Mouse (Mus musculus): Measurements from ENCODE around the gene Tpm1.

The Tpm1 gene

GRCm38 (mm10) chr9:67049086-67049824 lies at the start of gene Tpm1:
Gene Tpm1, minus strand, starts transcription at chr9:67049406.
- DNase-seq (ENCODE audit: low spot score in 2 of 2), result peak; percentile 90 to 91

GRCm38 (mm10) chr9:67094371-67094770 lies 45.2 kb upstream of the Tpm1 start:
- DNase-seq (ENCODE audit: low spot score in 2 of 2), result no peak

- no peak for DNase-seq (ENCODE audit: low spot score in 2 of 2)
Observed at GRCm38 (mm10) chr9:67092210-67092609, 43.0 kb upstream of the Tpm1 start.

GRCm38 (mm10) chr9:67091598-67091997 lies 42.4 kb upstream of the Tpm1 start:
- DNase-seq (ENCODE audit: low spot score in 2 of 2), result no peak

- no peak for DNase-seq (ENCODE audit: low spot score in 2 of 2)
Observed at GRCm38 (mm10) chr9:67091151-67091550, 41.9 kb upstream of the Tpm1 start.

- peak in 1 of 2 experiments; percentile 6 for DNase-seq (ENCODE audit: low spot score in 2 of 2)
Observed at GRCm38 (mm10) chr9:67090633-67091045, 41.4 kb upstream of the Tpm1 start.

- no peak for DNase-seq (ENCODE audit: low spot score in 2 of 2)
Observed at GRCm38 (mm10) chr9:67089167-67089566, 40.0 kb upstream of the Tpm1 start.

- no peak for DNase-seq (ENCODE audit: low spot score in 2 of 2)
Observed at GRCm38 (mm10) chr9:67083801-67084200, 34.6 kb upstream of the Tpm1 start.

- peak in 1 of 2 experiments; percentile 23 for DNase-seq (ENCODE audit: low spot score in 2 of 2)
Observed at GRCm38 (mm10) chr9:67081688-67082087, 32.5 kb upstream of the Tpm1 start.

- DNase-seq (ENCODE audit: low spot score in 2 of 2), result no peak
Observed at GRCm38 (mm10) chr9:67077658-67078319, 28.6 kb upstream of the Tpm1 start.

- DNase-seq (ENCODE audit: low spot score in 2 of 2), result no peak
Observed at GRCm38 (mm10) chr9:67077266-67077657, 28.1 kb upstream of the Tpm1 start.

GRCm38 (mm10) chr9:67072182-67072581 lies 23.0 kb upstream of the Tpm1 start:
- no peak for DNase-seq (ENCODE audit: low spot score in 2 of 2)

- DNase-seq (ENCODE audit: low spot score in 2 of 2), result no peak
Observed at GRCm38 (mm10) chr9:67071596-67071995, 22.4 kb upstream of the Tpm1 start.

- DNase-seq (ENCODE audit: low spot score in 2 of 2), result no peak
Observed at GRCm38 (mm10) chr9:67071103-67071502, 21.9 kb upstream of the Tpm1 start.

- no peak for DNase-seq (ENCODE audit: low spot score in 2 of 2)
Observed at GRCm38 (mm10) chr9:67066616-67067015, 17.4 kb upstream of the Tpm1 start.

GRCm38 (mm10) chr9:67059714-67060113 lies 10.5 kb upstream of the Tpm1 start:
- no peak for DNase-seq (ENCODE audit: low spot score in 2 of 2)

GRCm38 (mm10) chr9:67058366-67058765 lies 9.2 kb upstream of the Tpm1 start:
- no peak for DNase-seq (ENCODE audit: low spot score in 2 of 2)

GRCm38 (mm10) chr9:67050736-67051337 lies 1.6 kb upstream of the Tpm1 start:
- no peak for DNase-seq (ENCODE audit: low spot score in 2 of 2)

GRCm38 (mm10) chr9:67049836-67050235 lies 630 bp upstream of the Tpm1 start:
- DNase-seq (ENCODE audit: low spot score in 2 of 2), result no peak

- DNase-seq (ENCODE audit: low spot score in 2 of 2), result no peak
Observed at GRCm38 (mm10) chr9:67048483-67049085, 622 bp downstream of the Tpm1 start.

- peak in 1 of 2 experiments; percentile 20 for DNase-seq (ENCODE audit: low spot score in 2 of 2)
Observed at GRCm38 (mm10) chr9:67047606-67048482, 1.4 kb downstream of the Tpm1 start.
